Mouse (Mus musculus) ovary, postnatal 14 days (tissue): ENCODE results near the gene Psma5.
A peak's percentile ranks its signal among the peaks of the same experiment; 100 is the strongest.

Source experiments
- DNase-seq: peaks from one replicate; pipeline ENCODE4 v3.0.0; 2022; ENCODE audit warnings: low spot score

The Psma5 gene

DNA sequence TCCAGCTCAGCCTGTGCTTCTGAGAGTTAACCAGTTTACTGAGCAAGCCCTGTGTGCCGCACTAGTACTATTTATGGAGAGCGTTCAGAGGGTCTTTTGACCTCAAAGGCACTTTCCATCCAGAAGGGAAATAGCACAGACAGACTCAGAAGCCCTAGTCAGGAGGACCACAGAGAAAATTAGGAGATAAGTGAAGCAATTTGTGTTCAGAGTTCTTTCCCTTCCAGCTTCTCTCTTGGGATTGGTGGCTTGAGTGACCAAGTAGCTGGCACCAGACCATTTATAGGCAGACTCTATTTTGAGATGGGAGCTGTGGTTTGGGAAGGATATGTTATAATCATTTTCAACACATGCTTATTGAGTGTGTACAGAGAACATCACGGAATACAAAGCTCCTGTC is 49.7 kb downstream of the Psma5 start:
- no peak for DNase-seq

DNA sequence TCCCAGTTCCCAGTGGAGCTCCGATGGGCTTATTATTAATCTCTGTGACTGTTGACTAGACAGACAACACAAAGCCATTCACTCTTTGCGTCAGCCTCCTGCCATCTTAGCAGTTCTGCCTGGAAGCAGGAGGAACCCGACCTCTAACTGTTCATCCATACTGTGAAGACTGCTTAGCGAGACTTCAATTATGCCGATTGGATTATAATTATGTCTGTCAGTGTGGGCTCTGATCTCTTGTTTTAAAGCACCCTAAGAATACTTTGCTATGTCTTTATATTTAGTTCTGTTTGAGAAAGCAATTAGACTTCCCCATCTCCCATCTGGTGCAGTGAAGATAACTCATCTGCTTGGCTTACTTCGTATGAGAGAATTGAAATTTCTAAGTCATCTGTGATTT is 50.8 kb downstream of the Psma5 start:
- DNase-seq: no peak

DNA sequence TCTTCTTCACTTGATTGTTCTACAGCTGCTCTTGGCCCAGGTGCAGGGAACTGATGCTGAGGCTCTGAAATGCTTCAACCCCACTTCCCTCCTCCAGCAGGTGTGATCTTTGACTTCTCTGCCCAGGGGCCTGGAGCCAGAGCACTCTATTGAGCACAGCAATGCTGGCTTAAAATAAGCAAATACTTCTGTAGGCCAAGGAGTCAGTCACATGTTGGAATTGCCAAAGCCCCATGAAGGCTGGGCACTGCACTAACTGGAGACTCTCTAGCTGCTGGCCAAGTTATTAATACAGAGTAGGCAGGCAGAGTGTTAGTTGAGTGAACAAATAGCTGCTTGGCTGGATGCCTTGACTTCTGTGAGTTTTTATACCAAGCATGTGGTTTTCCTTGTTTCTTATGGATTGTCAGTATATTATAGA is 54.2 kb downstream of the Psma5 start:
- DNase-seq: no peak

DNA sequence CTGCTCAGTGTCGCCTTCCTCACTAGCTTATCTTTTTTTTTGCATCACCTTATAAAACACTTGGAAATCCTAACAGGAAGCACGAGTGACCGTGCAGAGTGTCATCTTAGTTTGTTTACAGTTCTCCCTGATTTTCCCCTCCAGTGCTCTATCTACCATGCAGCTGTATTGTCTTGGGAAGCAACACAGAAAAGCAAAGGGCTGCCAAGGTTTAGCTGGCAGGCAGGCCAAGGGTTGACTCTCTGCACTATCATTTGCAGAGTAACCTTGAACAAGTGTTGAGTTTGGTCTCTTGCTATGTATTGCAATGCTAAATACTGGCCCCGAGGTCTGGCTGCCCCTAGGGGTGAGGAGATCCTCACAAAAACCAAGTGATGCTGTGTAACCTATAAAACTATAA is 55.0 kb downstream of the Psma5 start:
- no peak for DNase-seq

DNA sequence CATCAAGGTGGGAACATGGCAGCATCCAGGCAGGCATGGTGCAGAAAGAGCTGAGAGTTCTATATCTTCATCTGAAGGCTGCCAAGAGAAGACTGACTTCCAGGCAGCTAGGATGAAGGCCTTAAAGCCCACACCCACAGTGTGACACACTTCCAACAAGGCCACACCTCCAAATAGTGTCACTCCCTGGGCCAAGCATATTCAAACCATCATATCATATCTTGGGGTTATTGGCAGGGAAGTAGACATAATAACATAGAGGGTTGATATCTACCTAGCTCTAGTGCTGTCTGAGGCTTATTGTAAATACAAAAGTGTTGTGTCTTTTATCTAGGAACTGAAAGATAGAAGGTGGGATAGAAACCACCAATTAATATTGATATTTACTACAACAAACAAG is 55.7 kb downstream of the Psma5 start:
- no peak for DNase-seq

DNA sequence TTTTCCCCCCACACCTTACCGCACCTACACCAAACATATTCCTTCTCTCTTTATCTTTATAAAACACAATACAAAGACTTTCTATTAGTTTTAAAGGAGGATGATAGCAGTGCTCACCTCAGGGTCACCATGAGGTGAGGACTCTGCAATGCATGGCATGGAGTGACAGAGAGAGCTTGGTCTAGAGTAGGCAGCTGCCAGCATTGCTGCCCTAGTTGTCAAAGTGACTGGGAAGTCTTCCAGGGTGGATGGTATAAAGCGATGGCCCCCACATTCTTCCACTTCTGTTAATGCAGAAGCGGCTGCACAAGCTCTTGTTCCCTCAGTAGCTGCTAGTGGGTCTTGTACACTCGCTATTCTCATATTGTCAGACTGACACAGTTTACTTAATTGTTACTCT is 56.4 kb downstream of the Psma5 start:
- no peak for DNase-seq

DNA sequence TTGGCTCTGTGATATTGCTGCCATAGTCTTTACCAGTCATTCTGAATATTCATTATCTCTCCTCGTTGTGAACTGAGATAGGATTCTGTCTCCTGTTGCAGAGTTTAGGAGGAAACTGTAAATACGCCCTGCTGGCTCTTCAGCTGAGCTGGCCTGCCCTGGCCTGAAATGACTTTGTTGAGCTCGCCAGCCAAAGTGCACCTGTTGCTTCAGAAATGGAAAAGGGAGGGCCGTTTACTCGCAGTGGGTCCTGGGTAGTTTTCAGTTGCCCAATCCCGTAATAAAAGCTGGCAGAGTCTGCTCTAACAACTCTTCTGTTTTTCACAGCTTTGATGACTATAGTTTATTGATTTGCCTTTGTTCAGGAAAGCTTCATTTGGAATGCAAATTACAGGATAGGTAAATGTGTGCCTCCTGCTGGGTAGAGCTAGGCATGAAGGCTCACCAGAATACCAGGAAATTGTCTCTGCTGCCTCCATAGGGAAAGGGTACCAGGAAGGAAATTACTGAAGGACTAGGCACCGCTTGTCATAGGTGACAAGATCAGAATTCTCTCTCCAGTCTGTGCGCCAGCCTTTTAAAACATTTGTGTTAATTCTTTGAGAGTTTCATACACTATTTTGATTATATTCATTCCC is 57.4 kb downstream of the Psma5 start:
- no peak for DNase-seq

DNA sequence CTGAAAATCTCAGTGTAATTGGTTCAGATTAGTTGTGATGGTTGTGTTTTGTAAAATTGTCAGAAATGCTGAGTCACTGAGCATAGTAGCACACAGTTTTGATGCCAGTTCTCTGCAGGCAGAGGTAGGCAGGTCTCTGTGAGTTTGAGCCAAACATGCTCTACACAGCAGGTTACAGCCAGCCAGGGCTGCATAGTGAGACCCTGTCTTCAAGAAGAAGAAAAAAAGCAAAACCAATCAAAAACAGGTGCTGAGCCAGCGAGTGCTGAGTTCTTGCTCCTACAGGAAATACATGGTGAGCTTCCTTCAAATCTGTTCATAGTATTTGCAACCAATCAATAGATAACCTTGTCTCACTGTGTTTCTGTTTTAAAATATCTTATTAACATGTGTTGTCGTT is 61.8 kb downstream of the Psma5 start:
- no peak for DNase-seq

DNA sequence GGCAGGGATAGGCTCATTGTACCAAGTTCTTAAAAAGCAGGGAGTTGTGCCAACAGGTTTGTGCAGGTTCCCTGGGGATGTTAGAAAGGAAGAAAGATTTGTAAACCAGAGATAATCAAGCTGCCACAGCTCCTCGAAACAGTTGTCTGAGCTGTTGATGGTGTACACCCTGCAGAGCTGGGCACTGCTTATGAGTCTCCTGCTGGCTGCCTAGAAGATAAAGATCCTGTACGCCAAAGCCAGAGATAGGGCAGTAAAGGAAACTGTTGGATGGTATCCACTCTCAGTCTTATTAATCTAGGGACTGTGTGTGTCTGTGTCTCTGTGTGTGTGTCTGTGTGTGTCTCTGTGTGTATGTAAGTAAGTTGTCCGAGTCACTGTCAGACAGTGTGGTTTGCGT is 64.9 kb downstream of the Psma5 start:
- DNase-seq: no peak

DNA sequence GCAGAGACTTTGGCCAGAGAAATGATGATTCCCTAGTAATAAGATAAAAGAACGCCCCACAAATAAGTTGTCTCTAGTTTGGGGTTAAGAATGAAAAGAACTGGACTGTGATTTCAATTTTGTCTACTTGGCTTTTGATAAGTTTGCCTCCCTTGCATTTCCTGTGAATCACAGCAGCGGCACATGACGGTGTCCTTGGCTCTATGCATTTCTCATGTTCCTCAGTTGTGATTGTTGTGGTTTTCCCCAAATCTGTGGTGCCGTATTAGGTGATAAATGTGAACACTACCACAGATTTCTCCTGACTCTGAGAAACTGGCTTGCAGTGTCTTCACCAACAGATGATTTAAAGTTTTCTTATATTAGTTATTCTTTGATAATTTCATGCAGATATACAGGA is 65.4 kb downstream of the Psma5 start:
- no peak for DNase-seq

DNA sequence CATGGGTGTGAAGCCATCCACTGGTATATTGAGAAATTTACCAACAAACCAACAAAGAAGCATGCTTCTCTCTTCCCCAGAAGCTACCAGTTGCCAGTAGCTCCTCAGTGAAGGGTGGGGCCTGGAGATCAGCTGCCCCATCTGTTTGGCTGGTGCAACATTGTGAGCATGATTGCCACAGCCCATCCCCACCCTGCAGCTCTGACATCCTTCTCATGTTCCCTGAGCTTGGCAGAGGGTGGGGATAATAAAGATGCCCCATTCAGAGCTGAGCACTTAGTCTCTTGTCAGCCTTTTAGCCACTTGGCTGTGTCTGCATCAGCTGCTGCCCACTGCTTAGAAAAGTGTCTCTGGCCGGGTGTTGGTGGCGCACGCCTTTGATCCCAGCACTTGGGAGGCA is 66.2 kb downstream of the Psma5 start:
- DNase-seq: no peak

DNA sequence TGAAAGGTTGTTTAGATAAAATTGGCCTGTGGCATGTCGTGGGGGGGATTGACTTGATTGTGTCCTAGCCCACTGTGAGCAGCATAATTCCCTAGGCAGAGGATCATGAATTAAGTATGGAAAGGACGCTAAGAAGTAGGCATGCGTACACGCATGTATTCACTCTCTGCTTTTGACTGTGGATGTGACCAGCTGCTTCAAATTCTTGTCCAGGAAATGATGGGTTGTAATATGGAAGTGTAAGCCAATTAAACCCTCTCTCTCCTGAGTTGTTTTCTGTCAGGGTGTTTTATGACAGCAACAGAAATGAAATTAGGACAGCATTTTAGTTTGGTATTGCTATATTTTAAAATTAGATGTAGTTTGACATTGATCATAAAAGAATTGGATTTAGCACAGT is 68.1 kb downstream of the Psma5 start:
- no peak for DNase-seq

DNA sequence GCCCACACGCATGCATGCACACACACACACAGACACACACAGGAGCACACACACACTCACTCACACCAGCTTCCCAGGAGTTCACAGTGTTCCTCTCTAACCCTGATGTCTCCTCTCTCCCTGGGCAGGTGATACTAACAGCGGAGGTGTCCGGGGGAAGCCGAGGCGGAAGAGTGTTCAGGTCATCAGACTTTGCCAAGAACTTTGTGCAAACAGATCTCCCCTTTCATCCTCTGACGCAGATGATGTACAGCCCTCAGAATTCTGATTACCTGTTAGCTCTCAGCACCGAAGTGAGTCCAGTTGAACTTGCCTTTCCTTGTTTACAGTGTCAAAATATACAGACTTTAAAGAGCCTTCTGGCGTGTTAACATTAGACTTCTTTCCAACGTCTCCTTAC is 68.8 kb downstream of the Psma5 start:
- DNase-seq: no peak

DNA sequence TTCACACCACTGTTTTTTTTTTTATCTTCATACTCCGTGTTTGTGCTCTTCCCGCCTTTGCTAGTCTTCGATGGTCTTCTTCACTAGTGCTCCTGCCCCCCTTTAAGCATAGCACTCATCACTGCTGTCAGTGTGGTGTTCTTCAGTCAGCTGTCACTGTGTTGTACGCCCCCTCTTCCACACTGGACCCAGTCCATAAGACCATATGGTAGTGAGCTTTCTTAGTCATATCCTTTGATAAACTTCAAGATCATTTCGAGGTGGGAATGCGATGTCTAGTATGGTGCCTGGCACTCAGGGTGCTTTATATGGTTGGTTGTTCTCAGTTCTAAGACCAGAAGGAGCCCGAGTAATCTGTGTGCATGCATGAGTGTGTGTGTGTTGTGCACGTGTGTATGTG is 70.5 kb downstream of the Psma5 start:
- no peak for DNase-seq

DNA sequence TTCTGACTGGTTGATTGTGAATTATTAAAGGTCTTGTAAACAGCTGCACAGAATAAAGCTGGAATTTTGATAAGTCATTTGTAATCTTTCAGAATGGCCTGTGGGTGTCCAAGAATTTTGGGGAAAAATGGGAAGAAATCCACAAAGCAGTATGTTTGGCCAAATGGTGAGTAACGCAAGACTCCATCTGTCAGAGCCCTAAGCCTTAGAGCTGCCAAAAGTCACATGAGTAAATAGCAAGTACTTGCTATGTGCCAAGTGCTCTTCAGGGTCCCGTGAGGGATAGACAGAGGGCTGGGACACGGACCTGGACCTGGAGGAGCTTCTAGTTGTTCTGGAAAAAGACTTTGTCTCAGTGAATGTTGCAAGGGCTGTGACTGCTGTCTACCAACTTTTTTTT is 71.2 kb downstream of the Psma5 start:
- peak; percentile 3 for DNase-seq

DNA sequence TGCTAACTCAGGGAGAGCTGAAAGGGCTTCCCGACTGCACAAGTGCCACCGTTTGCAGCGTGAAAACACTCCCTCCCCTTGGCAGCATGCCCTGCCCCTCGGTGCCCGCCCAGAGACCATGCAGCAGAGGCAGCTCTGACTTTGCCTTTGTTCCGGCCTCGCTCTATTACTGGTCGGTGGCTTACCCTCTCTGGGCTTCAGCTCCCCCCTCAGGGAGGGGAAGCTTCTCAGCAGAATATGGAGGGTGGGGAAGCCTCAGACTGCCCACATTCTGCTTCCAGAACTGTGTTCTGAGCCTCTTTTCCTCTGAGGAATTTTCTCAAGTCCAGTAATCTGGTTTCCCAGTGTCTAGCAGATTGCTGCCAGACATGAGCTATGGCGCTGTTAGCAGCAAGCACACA is 71.7 kb downstream of the Psma5 start:
- DNase-seq: peak; percentile 55
